Mouse (Mus musculus) heart, postnatal 14 days (tissue): Measurements from ENCODE around the gene Socs4. TPM values are rescaled to one million over a fixed set of nuclear protein-coding genes. Genes with fewer than 3 reads are reported as not detected.

ENCODE experiments used
- DNase-seq, 2 experiments: peaks; one replicate each; pipeline ENCODE4 v3.0.0; 2021 to 2022
- intact Hi-C: fragments of 180-260 bp; cut with DNase I; formaldehyde crosslinking; loops from one replicate; pipeline ENCODE4 v1.15.1; 2025
- total RNA-seq, 2 experiments: library from RNA; stranded (reverse); gene quantifications; 2 replicates each; pipeline ENCODE4 v1.2.3; 2021

Socs4 gene
- total RNA-seq, 2 experiments from 2014 or later, result 16.3 to 20.0 TPM

DNA sequence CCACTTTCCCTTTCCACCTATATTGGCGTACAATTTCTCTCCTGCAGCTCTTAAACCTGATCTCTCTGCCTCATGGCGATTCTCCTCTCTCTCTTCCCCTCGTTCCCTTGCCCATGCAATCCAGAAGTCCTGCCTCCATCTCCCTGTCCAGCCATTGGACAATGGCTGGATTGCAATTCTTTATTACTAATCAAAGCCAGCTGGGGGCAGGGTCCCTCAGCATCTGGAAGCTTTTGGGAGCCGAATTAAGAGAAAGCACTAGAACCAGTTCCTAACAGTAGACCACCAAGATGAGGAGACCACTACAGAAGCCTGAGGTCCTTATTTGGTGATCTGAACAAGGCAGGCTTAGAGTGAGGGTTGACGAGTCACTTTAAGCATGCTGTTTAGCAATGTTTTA, 55.2 kb downstream of the Socs4 start:
- DNase-seq, result no peak
- intact Hi-C loops, result loop anchor here (10.0 kb wide), 1 partner anchor 133 kb away; no protein-coding TSS in a partner anchor

DNA sequence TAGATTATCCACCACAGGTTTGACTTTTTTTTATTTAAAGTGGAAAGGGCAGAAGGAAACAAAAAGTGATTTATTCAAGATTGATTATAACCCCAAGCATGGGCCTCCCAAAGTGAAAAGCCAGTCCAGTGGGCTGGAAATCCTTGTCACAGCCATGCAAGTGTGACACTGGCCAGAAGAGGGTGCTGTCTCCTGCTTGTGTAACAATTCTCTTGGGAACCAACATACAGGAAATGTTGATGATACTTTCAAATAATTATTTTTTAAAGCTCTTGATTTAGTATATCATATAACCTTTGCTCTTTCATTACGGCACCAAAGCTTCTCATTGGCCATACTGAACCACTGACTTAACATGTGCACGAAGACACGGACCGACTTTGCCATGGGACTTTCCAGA, 58.1 kb downstream of the Socs4 start:
- DNase-seq, result peak; percentile 52 to 77
- intact Hi-C loops, result loop anchor here (1.0 to 10.0 kb wide), 3 partner anchors 61 to 197 kb away; no protein-coding TSS in a partner anchor

DNA sequence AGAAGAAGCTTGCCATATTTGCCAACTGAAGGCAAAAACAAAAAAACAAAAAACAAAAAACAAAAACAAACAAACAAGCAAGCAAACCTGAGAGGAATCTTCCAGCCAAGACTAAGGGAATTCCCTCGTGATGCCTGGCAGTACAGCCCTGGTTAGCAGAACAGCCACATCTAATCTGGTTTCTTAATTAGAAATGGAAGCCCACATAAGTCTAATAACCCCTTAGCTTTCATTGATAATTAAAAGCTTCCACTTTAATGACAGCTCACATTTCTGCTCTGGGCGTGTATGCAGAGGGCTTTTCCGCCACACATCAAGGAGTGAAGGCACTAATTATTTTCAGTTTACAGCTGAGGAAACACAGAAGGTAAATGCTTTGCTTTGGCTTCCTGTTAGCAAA, 58.6 kb downstream of the Socs4 start:
- intact Hi-C loops, result loop anchor here (1.0 to 10.0 kb wide), 3 partner anchors 61 to 197 kb away; no protein-coding TSS in a partner anchor
- no peak for DNase-seq

DNA sequence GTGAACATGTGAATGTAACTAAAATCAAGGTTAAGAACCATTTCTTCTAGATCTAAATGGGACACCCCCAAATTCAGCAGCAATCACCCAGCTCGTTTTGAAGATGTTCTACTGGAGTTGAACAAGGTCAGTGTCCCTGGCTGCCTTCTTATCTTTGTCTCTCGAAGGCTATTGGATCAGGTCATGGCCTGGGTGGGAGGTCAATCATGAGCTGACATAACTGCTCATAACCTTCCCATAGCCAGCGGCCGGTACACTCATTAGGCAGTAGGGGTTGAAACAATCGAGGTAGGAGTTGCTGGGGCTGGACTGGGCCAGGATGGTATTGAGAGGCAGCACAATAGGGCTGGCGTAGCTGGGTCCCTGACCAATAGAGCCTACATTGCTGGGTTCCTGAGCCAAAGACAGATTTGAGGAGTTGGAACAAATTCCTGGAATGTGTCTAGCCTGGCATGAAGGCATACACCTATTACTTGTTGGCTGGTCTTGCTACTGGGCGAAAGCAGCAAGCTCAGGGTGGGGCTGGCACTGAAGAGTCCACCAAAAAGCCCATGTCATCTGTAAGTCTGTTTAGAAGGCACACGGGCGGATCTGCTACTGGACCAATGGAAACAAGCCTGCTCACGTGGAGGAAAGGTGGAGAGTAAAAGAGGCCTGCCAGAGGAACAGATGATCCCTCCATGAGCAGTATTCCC, 63.6 kb downstream of the Socs4 start:
- intact Hi-C loops, result no loop called here
- no peak for DNase-seq

DNA sequence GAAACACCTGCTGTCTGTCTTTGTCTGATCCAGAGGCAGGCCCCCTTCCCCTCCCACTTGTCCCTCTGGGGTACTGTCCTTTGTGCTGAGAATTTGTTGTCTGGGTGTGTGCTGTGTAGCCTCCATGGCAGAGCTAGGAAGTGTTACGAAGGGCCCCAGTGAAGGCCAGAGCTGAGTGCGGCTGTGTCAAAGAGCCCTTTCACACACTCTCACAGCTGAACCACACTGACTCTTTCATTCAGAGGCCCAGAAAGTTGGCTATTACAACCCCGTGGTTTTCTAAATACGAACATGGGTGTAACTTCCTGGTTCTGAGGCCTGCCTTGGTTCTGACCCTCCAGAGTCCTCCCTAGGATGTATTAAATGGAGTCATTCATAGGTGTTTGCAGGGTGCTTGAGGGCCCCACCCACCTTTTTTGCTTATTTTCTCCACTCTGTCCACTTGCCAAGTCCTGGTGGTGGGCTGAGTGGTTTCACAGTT, 65.1 kb downstream of the Socs4 start:
- intact Hi-C loops, result no loop called here

More for the DNA sequence above, 65.1 kb downstream of the Socs4 start:
- DNase-seq, result no peak

Other genes with a start within 250 kb of the Socs4 start
- 1 to 10 TPM; 8.0 to 8.1 TPM for gene Gch1, start 87.5 kb upstream of the Socs4 start, total RNA-seq
- 1 to 10 TPM; 1.5 to 2.0 TPM for gene Wdhd1, start 74 bp upstream of the Socs4 start, total RNA-seq
- 10 to 100 TPM; 36.9 to 40.7 TPM for gene Mapk1ip1l, start 21.3 kb downstream of the Socs4 start, total RNA-seq
- 1 to 10 TPM; 4.8 to 5.8 TPM for gene Lgals3, start 90.8 kb downstream of the Socs4 start, total RNA-seq
- 1 to 10 TPM; 2.4 to 6.8 TPM for gene Dlgap5, start 141.5 kb downstream of the Socs4 start, total RNA-seq
- gene Fbxo34, start 173.5 kb downstream of the Socs4 start, total RNA-seq, result 10 to 100 TPM; 15.1 to 16.2 TPM